Mouse (Mus musculus): Measurements from ENCODE around the gene Crabp2.

GRCm38 (mm10) chr3:87947811-87948199 is 661 bp upstream of the Crabp2 start:
- no peak for TF ChIP-seq CTCF (IDR thresholded peaks at IDR 0.05; ENCODE audit: extremely low read depth, insufficient read length, insufficient replicate concordance, low read depth, low read length)
- TF ChIP-seq POLR2A (IDR thresholded peaks at IDR 0.05; ENCODE audit: low read depth, low read length) = no peak

Measured in small intestine, adult 2 months (tissue).